Mouse (Mus musculus): ENCODE results near the gene Nthl1. TPM values are rescaled to one million over a fixed set of nuclear protein-coding genes. Genes with fewer than 3 reads are reported as not detected.

The Nthl1 gene
- polyA plus RNA-seq, 1 experiment from 2014 or later: 8.2 TPM

DNA sequence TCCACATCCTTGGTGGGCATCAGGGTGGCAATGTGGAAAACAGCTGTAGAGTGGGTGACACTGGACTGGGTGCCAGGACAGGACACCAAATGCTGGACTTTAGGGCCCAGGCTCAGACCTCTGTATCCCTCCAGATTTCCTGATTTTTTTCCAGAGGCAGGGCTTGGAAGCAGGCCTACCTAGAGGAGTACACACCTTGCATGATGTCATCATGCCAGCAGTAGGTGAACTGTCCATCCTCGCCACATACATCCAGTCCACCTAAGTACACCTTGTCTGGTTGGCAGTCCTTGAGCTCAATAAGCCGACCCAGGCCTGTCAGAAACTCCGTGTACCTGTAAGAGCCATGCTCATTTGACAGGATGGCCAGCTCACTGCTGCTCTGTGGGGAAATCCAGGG is 34.5 kb upstream of the Nthl1 start:
- Histone ChIP-seq H3K4me1 (replicated peaks) (no peaks in the 10 kb centered on the region), H3K4me2 (no peak overlapping the region), H3K27ac (no peak overlapping the region), H3K9me3 (no peaks in the 10 kb centered on the region), H3K9ac (no peak overlapping the region), H3K4me3 (no peak overlapping the region), H3K27me3 (no peaks in the 10 kb centered on the region), H3K36me3 (peaks cover 100% of the 10 kb centered on the region)
- WGBS: 88% methylated on average over 3 of the region's 3 CpGs
- no peak for ATAC-seq (ENCODE audit: low FRiP score)

DNA sequence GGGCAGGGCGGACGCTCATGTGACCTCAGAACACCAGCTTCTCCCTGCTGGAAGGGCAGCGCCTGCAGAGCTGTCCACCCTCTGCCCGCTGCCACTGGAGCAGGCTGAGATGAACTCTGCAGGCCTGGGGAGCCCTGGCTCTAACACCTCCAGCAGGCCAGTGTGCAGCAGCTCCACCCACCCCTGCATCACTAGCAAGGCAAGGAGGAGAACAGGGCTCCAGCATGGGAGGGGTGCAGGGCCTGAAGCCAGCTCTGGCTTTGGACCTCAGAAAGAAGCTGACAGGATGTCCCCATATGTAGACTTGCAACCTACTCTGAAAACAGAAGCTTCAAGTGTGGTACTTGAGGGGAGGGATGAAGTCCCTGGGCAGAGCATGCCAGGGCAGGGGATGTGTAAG is 32.0 kb upstream of the Nthl1 start:
- H3K27ac ChIP-seq: no peak overlapping the region
- H3K4me2 ChIP-seq: no peak overlapping the region
- no peak overlapping the region for H3K4me3 ChIP-seq
- WGBS: 93% methylated on average over 4 of the region's 4 CpGs
- H3K9ac ChIP-seq: no peak overlapping the region
- ATAC-seq (ENCODE audit: low FRiP score): no peak
- peaks cover 99% of the 10 kb centered on the region for H3K36me3 ChIP-seq
- no peaks in the 10 kb centered on the region for H3K4me1 ChIP-seq (replicated peaks)
- no peaks in the 10 kb centered on the region for H3K27me3 ChIP-seq
- no peaks in the 10 kb centered on the region for H3K9me3 ChIP-seq

DNA sequence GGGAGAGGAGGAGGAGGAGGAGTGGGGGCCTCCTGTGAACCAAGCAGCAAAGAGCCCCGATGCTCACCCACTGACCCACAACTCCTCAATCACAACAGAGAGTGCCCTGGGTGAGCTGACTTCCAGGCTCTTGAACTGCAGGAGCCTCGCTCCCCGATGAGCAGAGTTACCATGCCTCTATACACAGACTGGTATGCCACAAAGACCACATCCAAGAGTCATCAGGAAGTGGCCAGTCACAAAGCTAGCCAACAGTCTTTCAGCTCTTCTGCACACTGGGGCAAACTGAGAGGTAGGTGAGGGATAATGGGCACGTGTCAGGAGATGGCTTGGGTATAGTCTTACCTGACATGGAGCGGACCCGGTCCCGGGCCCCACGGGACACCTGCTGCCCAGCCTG is 28.5 kb upstream of the Nthl1 start:
- Histone ChIP-seq H3K9ac (no peak overlapping the region), H3K4me1 (replicated peaks) (no peaks in the 10 kb centered on the region), H3K27me3 (no peaks in the 10 kb centered on the region), H3K27ac (no peak overlapping the region), H3K4me2 (no peak overlapping the region), H3K9me3 (no peaks in the 10 kb centered on the region), H3K4me3 (no peak overlapping the region), H3K36me3 (peaks cover 99% of the 10 kb centered on the region)
- no peak for ATAC-seq (ENCODE audit: low FRiP score)
- WGBS: 93% methylated on average over 8 of the region's 8 CpGs

DNA sequence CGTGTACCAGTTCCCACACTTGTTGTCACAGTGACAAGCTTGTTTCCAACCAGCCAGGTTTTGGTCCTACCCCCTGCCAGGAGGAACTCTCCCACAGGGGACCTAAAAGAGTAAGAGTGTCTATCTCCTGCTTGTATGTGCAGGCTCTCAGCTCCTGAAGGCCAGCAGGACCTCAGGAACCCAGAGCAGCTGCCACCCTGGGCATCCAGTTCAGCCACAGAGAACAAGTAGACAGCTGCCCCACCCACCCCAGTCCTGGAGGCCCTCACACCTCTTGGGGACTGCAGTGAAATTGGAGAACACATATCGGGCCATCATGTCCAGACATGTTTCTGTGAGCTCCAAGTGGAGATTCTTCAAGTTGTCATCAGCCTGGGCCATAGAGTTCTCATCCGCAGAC is 27.9 kb upstream of the Nthl1 start:
- peaks cover 96% of the 10 kb centered on the region for H3K36me3 ChIP-seq
- H3K9ac ChIP-seq: no peak overlapping the region
- H3K4me3 ChIP-seq: no peak overlapping the region
- no peaks in the 10 kb centered on the region for H3K27me3 ChIP-seq
- WGBS: 92% methylated on average over 3 of the region's 3 CpGs
- H3K4me1 ChIP-seq (replicated peaks): no peaks in the 10 kb centered on the region
- H3K27ac ChIP-seq: no peak overlapping the region
- no peak overlapping the region for H3K4me2 ChIP-seq
- no peaks in the 10 kb centered on the region for H3K9me3 ChIP-seq
- ATAC-seq (ENCODE audit: low FRiP score): no peak

DNA sequence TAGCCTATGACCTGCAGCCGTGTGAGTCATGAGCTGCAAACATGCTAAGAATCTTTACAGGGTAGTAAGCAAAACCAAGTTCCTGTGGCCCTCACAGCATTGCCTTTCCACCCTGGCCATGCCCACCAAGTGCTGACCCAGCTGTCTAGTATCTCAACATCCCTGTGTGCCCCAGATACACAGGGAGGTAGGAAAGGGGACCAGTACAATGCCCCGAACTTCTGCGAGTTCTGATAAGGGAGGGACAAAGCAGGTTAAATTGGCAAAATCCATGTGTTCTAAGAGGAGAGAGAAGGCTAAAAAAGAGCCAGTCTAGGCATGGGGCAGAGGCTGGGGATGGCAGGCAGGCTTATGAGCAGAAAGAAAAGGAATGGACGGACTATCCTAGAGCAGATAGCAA is 24.1 kb upstream of the Nthl1 start:
- H3K4me3 ChIP-seq: no peak overlapping the region
- no peak overlapping the region for H3K4me2 ChIP-seq
- no peaks in the 10 kb centered on the region for H3K9me3 ChIP-seq
- no peak for ATAC-seq (ENCODE audit: low FRiP score)
- no peak overlapping the region for H3K9ac ChIP-seq
- WGBS: 96% methylated on average over 4 of the region's 4 CpGs
- no peaks in the 10 kb centered on the region for H3K27me3 ChIP-seq
- H3K4me1 ChIP-seq (replicated peaks): no peaks in the 10 kb centered on the region
- H3K27ac ChIP-seq: no peak overlapping the region
- peaks cover 78% of the 10 kb centered on the region for H3K36me3 ChIP-seq

DNA sequence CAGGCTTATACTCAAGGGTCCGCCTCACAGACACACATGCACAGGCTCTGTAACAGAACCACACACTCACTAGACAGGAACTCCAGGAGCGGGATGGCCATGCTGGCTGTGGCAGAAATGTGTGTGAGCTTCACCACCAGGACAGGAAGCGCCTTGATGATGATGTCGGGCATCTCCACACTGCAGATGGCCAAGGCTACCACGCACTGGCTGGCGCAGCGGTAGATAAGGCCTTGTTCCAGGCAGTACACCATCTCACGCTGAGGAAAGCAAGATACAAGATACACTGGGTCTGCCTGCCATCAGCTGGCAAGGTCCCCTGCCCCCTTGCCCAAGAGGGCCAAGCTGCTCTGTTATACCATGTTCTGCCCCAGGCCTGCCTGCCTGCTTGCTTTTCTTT is 23.6 kb upstream of the Nthl1 start:
- Histone ChIP-seq H3K27ac (no peak overlapping the region), H3K4me1 (replicated peaks) (no peaks in the 10 kb centered on the region), H3K9me3 (no peaks in the 10 kb centered on the region), H3K4me3 (no peak overlapping the region), H3K9ac (no peak overlapping the region), H3K4me2 (no peak overlapping the region), H3K36me3 (peaks cover 79% of the 10 kb centered on the region), H3K27me3 (no peaks in the 10 kb centered on the region)
- no peak for ATAC-seq (ENCODE audit: low FRiP score)
- 95% methylated on average over 8 of the region's 8 CpGs for WGBS

DNA sequence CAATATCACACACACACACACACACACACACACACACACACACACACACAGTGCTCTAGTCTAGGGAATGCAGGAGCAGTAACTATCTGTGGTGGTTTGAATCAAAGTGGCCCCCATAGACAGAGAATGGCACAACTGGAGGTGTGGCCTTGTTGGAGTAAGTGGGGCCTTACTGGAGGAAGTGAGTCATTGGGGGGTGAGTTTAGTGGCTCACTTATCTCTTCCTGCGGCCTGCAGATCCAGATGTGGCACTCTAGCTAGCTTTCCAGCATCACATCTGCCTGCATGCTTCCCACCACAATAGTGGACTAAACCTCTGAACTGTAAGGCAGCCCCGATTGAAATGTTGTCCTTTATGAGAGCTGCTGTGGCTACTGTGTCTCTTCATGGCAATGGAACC is 21.8 kb upstream of the Nthl1 start:
- no peak overlapping the region for H3K4me3 ChIP-seq
- H3K27ac ChIP-seq: no peak overlapping the region
- no peaks in the 10 kb centered on the region for H3K9me3 ChIP-seq
- no peak overlapping the region for H3K9ac ChIP-seq
- peaks cover 79% of the 10 kb centered on the region for H3K36me3 ChIP-seq
- 92% methylated on average over 2 of the region's 2 CpGs for whole genome bisulfite sequencing
- no peak overlapping the region for H3K4me2 ChIP-seq
- no peak for ATAC-seq (ENCODE audit: low FRiP score)
- H3K4me1 ChIP-seq (replicated peaks): no peaks in the 10 kb centered on the region
- no peaks in the 10 kb centered on the region for H3K27me3 ChIP-seq

DNA sequence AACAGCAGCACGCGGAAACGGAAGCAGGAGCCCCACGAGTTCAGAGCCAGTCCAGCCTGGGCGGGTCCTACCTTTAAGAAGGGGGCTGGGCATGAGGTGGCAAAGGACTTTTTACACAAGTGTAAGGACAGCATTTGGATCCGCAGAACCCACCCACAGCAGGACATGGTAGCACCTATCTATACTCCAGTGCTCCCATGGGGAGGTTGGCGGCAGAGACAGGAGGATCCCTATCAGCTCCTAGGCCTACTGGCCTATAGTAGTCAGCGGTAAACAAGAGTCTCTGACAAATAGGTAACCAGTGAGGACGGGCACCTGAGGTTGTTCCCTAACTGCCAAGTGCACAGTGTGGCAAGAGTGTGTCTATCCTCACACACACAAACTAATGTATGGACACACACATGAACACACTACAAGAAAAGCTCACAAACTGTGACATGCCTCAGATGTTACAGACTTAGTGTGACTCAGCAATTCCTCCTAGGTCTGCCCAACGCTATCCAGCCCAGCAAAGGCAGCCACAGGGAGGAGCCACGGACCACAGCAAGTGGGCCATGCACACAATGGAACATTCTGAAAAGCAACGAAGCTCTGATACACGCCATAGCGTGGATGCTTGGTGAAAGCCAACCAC is 14.8 kb upstream of the Nthl1 start:
- Histone ChIP-seq H3K27me3 (no peaks in the 10 kb centered on the region), H3K36me3 (peaks cover 94% of the 10 kb centered on the region), H3K9me3 (no peaks in the 10 kb centered on the region), H3K9ac (0 out of 2 replicates have a peak overlapping the region, but pooled peaks have one; percentile 24), H3K27ac (no peak overlapping the region), H3K4me3 (no peak overlapping the region), H3K4me2 (no peak overlapping the region), H3K4me1 (replicated peaks) (no peaks in the 10 kb centered on the region)
- whole genome bisulfite sequencing: 89% methylated on average over 14 of the region's 14 CpGs
- ATAC-seq (ENCODE audit: low FRiP score): no peak

DNA sequence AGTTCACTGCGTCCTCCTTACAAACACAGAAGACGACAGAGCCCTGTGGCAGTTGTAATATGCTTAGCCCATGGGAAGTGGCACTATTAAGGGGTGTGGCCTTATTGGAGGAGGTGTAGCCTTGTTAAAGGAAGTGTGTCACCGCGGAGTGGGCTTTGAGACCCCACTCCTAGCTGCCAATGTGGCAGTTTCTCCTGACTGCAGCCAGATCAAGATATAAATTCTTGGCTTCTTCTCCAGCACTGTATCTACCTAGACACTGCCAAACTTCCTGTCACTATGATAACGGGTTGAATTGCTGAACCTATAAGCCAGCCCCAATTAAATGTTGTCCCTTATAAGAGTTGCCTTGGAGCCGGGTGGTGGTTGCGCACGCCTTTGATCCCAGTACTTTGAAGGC is 7.0 kb upstream of the Nthl1 start:
- WGBS: 93% methylated on average over 8 of the region's 8 CpGs
- Histone ChIP-seq H3K9me3 (no peaks in the 10 kb centered on the region), H3K9ac (no peak overlapping the region), H3K27ac (no peak overlapping the region), H3K4me3 (no peak overlapping the region), H3K36me3 (peaks cover 100% of the 10 kb centered on the region), H3K27me3 (no peaks in the 10 kb centered on the region), H3K4me1 (replicated peaks) (0 out of 2 replicates have a peak, but pooled peaks cover 3% of the 10 kb centered on the region), H3K4me2 (no peak overlapping the region)
- ATAC-seq (ENCODE audit: low FRiP score): no peak

DNA sequence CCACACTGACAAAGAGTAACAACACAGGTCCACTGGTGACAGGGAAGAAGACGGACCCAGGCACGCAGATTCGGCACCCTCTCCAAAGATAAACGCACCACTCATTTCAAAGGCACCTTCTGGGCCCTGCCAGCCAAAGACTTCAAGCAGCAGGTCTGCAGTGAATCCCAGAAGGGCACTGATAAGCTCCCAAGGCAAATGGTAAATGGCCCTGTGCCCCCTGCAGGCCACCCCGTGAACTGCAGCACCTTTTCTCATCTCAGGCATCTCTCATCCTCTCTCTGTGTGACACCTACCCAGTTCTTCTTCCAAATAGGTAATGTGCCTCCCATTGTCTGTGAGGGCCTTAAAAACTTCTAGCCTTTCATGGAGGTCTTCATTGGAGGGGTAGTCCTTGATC is 3.8 kb upstream of the Nthl1 start:
- Histone ChIP-seq H3K27me3 (no peaks in the 10 kb centered on the region), H3K27ac (no peak overlapping the region), H3K4me3 (no peak overlapping the region), H3K36me3 (peaks cover 71% of the 10 kb centered on the region), H3K4me2 (no peak overlapping the region), H3K9me3 (no peaks in the 10 kb centered on the region), H3K4me1 (replicated peaks) (peaks cover 21% of the 10 kb centered on the region), H3K9ac (no peak overlapping the region)
- 59% methylated on average over 5 of the region's 5 CpGs for WGBS
- ATAC-seq (ENCODE audit: low FRiP score): no peak

DNA sequence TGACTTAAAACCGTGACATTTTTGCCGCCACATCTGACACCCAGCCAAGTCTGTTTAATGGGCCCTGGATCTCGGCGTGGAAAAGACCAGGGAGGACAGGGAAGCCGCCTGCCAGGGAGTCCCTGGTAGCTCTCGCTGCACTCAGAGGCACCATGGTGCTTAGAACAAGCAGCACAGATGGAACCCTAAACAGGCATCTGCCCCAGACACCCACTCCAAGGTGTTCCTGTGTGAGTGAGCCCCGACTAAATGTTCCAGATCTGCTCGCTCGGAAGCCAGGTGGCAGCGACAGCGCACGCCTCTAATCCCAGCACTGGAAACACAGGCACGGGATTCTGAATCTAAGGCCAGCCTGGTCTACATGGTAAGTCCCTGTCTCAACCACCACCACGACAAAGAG is 2.4 kb upstream of the Nthl1 start:
- 92% methylated on average over 14 of the region's 14 CpGs for WGBS
- Histone ChIP-seq H3K9me3 (no peaks in the 10 kb centered on the region), H3K4me3 (no peak overlapping the region), H3K4me1 (replicated peaks) (peaks cover 26% of the 10 kb centered on the region), H3K9ac (no peak overlapping the region), H3K36me3 (peaks cover 57% of the 10 kb centered on the region), H3K27me3 (no peaks in the 10 kb centered on the region), H3K27ac (no peak overlapping the region), H3K4me2 (no peak overlapping the region)
- ATAC-seq (ENCODE audit: low FRiP score): no peak

DNA sequence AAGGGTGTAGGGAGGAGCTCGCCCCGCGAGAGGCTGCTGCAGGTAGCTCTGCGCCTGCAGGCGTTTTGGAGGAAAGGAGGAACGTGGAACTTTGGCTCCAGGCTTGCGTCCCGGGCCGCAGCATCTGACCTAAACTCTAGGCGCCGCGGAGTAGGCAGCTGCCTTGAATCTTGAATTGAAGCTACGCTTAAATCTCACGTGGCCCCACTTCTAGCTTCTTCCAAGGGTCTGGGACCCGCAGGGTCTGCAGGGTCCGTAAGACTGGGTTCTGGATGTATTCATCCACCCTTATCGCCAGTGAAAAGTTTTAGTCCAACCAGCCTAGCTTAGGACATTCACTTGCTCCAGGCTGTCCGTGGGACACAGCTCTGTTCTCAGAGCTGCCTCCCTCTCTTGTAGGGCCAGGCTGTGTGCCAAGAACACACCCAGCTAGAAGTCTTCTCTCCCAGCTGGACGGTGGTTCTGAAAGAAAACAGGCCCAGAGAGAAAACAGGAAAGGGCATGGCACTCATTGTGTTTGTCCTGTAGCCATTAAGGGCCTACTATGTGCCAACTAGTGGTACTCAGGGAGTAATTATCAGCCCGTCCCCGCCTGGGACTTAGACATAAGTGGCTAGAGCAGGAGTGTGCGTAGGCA is 451 bp downstream of the Nthl1 start:
- H3K27ac ChIP-seq: peak overlapping the region; percentile 76
- peaks cover 28% of the 10 kb centered on the region for H3K36me3 ChIP-seq
- H3K9ac ChIP-seq: peak overlapping the region; percentile 75
- peak overlapping the region; percentile 68 for H3K4me3 ChIP-seq
- ATAC-seq (ENCODE audit: low FRiP score): peak; percentile 53
- no peaks in the 10 kb centered on the region for H3K9me3 ChIP-seq
- no peaks in the 10 kb centered on the region for H3K27me3 ChIP-seq
- H3K4me2 ChIP-seq: peak overlapping the region; percentile 89
- 15% methylated on average over 22 of the region's 22 CpGs for WGBS
- peaks cover 26% of the 10 kb centered on the region for H3K4me1 ChIP-seq (replicated peaks)

DNA sequence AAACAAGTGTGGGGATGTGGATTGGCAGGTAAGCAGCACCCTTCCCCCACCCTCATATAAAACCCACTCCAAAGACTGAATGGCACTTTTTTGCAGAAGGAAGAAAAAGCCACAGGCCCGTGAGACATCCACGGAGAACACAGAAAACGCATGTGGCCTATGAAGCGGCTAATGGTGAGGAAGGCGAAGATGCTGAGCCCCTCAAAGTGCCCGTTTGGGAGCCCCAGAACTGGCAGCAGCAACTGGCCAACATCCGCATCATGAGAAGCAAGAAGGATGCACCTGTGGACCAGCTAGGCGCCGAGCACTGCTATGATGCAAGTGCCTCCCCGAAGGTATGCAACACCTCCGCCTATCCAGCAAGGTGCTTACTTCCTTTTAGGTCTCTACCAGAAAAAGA is 1.4 kb downstream of the Nthl1 start:
- WGBS: 94% methylated on average over 11 of the region's 11 CpGs
- Histone ChIP-seq H3K9ac (no peak overlapping the region), H3K4me2 (no peak overlapping the region), H3K36me3 (peaks cover 26% of the 10 kb centered on the region), H3K27me3 (no peaks in the 10 kb centered on the region), H3K9me3 (no peaks in the 10 kb centered on the region), H3K4me1 (replicated peaks) (peaks cover 24% of the 10 kb centered on the region), H3K4me3 (no peak overlapping the region), H3K27ac (no peak overlapping the region)
- ATAC-seq (ENCODE audit: low FRiP score): no peak

Data from hindbrain, embryonic 13.5 days (tissue).